Mouse (Mus musculus): ENCODE data around the gene Siae.

The Siae gene

DNA sequence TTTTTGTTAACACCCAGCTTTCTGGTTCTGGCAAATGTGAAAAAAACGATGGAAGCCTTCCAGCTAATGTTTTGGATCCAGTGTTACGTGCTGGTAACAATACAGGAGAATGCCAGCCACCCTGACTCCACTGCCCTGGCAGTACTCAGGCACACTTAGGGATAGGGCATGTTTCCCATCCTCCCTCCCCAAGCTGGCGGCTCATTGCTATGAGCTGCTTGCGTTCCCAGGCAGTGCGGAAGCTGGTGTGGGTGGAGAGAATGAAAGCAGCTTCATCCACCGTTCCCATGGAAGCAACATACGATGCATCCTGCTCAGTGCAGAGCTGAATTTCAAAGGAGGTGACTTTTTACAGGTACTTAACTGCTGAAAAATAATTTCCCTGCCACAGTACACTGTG is 70.1 kb downstream of the Siae start:
- no peak for DNase-seq (ENCODE audit: low spot score)

GRCm38 (mm10) chr9:37626103-37626567 is 70.6 kb downstream of the Siae start:
- DNase-seq (ENCODE audit: low spot score): no peak

DNA sequence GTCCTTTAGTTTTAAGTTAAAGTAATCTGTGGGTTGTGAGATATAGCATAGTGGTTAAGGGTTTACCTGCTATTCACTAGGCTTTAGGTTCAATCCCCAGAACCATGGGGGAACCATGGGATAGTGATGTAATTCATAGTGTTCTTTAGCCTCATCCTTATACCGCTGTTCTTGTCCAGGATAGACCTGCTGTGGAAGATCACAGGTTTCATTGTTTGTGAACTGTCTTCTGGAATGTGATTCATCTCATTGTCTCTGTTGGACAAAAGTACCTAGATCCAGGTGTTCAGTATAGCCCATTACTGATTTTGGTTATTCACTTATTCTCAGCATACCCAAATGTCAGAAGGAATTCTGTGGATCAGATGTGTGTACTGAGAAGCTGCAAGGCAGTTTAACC is 71.8 kb downstream of the Siae start:
- DNase-seq (ENCODE audit: low spot score): no peak

- no peak for DNase-seq (ENCODE audit: low spot score)
These were observed 73.1 kb downstream of the Siae start for GRCm38 (mm10) chr9:37628581-37628980.

GRCm38 (mm10) chr9:37629941-37630340 is 74.4 kb downstream of the Siae start:
- no peak for DNase-seq (ENCODE audit: low spot score)

- DNase-seq (ENCODE audit: low spot score): no peak
These were observed 76.8 kb downstream of the Siae start for GRCm38 (mm10) chr9:37632305-37632704.

- no peak for DNase-seq (ENCODE audit: low spot score)
These were observed 78.8 kb downstream of the Siae start for GRCm38 (mm10) chr9:37634269-37634668.

- DNase-seq (ENCODE audit: low spot score): peak; percentile 29
These were observed 80.8 kb downstream of the Siae start for GRCm38 (mm10) chr9:37636335-37636734.

- DNase-seq (ENCODE audit: low spot score): no peak
These were observed 81.5 kb downstream of the Siae start for GRCm38 (mm10) chr9:37636800-37637542.

- no peak for DNase-seq (ENCODE audit: low spot score)
These were observed 83.2 kb downstream of the Siae start for GRCm38 (mm10) chr9:37638721-37639120.

DNA sequence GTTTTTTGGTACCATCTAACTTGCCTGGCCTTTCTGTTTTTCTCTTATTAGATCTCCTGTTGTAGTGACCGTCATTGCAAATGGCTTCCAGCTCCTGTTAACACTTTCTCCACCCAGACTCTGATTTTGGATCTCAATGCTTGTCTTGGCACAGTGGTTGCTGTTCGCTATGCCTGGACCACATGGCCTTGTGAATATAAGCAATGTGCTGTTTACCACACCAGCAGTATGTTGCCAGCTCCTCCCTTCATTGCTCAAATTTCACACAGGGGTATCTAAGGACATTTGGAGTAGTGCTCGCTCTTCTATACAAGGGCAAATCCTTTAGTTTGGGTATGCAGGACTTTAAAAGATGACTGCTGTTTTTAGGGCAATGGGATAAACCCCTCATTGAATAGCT is 90.7 kb downstream of the Siae start:
- no peak for DNase-seq (ENCODE audit: low spot score)

DNA sequence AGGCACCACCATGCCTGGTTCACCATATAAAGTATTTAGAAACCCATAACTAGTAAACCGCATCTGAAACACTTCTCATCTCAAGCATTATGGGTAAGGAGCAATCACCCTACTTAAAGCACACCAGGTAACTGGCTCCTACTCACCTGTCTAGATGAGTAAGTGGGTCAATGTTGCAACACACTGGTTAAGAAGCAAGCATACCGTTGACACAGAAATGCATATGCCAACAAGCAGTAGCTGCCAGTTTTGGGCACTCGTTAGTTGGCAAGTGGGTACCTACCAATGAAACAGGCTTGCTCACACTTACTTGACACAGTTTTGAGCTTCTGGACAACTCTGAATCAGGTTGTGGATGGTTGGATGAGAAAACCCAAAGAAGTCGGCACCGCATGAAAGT is 95.1 kb downstream of the Siae start:
- no peak for DNase-seq (ENCODE audit: low spot score)

DNA sequence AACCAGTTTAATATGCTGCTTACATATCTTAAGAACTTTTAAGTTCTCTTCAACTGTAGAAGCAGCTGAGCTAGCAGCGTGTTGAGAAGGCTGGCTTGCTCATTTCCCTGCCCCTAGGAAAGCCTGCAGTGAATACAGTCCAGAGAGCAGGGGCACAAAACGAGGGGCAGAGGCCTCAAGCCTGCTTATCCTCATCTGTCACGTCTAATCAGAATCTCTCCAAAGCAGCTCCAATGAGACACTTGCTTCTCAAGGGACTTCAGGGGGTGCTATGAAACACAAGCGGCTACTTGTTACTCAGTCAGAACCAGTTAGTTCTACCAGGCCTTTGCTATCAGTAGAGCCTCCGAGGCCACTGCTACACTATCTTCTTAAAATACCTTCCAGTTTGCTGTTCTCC is 98.3 kb downstream of the Siae start:
- DNase-seq (ENCODE audit: low spot score): no peak

- no peak for DNase-seq (ENCODE audit: low spot score)
These were observed 100.5 kb downstream of the Siae start for GRCm38 (mm10) chr9:37655961-37656360.

DNA sequence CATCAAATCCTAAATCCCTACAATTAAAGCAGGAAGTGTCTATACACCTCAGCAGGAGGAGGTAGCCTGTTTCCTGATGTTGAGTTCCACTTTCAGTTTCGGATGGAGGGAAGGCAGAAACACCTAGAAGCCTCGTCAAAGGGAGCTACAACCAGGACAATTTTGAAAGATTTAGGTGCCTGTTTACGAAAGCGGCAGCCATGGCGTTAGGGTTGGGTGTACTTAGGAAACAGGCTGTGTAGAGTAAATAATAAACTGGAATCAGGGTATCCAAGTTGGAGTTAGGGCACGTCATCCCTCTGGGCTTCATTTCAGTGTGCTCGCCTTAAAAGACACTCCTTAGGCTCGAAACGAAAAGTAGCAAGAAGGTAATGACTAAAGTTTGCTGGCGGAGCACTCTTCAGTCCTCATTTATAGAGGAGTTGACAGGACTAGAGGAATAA is 101.0 kb downstream of the Siae start:
- peak; percentile 5 for DNase-seq (ENCODE audit: low spot score)

- DNase-seq (ENCODE audit: low spot score): peak; percentile 90
These were observed 101.5 kb downstream of the Siae start, which contains the start of gene Tbrg1 for GRCm38 (mm10) chr9:37656931-37657481. Tbrg1 (minus strand) TSS chr9:37657312.

- no peak for DNase-seq (ENCODE audit: low spot score)
These were observed 103.9 kb downstream of the Siae start for GRCm38 (mm10) chr9:37659413-37659812.

GRCm38 (mm10) chr9:37663210-37663609 is 107.7 kb downstream of the Siae start:
- no peak for DNase-seq (ENCODE audit: low spot score)

DNA sequence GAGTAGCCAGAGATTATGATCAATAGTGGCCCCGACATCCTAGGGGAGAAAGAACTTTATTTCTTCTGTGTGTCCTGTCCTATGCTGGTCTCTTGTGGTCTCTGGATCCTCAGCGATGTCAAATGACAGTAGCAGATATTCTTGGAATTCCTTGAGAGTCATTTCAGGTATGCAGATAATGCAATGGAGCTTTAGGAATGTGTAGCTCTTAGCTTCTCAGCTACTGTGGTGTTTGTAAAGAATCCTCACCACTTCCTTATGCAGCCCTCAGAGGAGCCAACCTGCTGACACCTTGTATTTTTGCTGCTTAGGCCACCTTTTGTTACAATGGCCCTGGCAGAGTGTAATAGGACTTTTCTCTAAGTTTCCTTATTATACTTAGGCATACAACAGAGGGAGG is 109.1 kb downstream of the Siae start:
- DNase-seq (ENCODE audit: low spot score): no peak

DNA sequence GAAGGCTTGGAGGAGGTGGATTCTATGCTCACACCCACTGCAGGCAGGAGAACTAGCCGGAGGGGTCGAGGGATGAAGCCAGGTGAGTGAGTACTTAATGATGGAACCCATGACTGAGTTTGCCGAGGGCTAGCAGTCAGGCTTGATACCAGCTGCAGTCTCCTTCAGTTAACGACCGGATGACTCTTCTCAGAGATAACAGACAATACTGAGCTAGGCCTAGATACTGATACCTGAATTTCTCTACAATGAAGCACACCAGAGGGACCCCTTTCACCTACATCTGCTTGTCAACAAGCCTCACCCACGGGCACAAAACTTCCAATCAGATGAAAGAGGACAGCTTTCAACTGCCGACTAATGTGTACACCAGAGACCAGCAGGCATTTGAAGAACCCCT is 110.5 kb downstream of the Siae start:
- DNase-seq (ENCODE audit: low spot score): no peak

DNA sequence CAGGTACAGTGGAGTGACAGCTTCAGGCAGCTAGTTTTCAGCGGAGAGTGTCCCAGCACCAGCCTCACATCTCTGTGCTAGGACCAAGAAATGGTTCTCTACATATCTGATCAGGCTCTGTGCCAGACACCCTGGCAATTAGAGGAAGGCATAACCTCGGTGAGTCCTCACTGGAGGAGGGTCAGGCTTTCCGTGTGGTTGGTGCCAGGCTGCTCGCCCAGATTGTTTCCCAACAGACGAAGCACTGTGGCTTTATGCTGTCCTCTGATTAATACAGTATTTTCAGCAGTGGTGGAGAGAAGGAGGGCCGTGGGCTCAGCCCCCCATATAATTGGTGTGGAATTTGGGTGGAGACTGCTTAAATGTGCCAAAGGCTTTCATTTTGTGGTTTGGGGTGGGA is 113.6 kb downstream of the Siae start, which contains the start of gene Panx3:
TSS of gene Panx3 (minus strand) at position 121 of the 400 bp plus-strand sequence.
- DNase-seq (ENCODE audit: low spot score): peak; percentile 18

DNA sequence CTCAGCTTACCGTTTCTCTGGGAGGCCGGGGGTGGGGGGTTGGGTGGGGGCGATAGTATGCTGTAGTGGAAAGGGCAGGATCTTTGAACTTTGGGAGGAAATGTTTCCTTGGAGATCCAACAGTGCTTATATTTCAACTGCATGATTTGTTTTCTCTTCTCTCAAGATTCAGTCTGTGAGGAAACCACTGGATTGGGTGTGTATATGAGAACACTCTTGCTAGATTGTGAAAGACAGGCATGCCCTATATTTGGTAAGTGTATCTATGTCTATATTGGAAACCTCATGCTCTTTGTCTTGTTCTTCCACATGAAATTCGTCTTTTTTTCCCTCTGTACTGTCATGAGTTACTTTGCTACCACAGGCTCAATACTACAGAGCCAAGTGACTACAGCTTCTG is 114.2 kb downstream of the Siae start:
- DNase-seq (ENCODE audit: low spot score): no peak

DNA sequence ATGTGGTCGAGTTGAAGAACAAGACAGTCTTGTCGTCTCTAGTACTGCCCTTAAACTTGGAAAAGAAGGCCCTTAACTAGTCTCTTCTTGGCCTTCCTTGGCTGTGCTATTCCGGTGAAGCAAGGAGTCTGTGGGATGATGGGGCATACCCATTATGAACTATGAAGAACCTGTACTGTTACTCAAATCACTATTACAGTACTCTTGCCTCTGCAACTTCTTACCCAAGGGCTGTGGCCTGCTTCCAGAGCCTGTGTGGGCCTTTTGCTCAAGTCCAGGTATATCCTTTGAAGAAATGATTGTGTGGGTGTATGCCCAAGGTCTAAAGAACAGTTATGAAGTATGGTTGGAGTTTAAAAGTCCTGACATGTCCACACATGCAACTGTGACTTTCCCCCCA is 114.8 kb downstream of the Siae start:
- no peak for DNase-seq (ENCODE audit: low spot score)

DNA sequence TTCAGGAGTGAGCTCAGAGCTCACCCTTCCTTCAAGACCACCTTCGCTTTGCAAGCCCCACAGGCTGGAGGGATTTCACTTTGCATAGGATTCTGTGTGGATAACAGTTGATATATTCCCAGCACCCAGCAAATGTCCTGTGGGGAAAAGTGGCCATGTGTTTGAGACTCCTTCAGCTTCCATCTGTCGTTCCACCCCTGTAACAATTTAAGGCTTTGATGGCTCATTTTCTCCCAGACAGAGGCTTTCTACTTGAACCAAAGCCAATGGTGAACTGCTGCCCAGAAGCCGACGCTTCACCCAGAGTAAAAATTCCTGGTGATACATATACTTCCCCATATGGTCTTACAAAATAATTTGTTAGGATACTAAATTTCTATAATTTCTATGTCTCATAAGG is 119.8 kb downstream of the Siae start:
- DNase-seq (ENCODE audit: low spot score): no peak

All from urinary bladder, postnatal 14 days (tissue).